Mouse (Mus musculus) testis, adult 2 months (tissue): Measurements from ENCODE around the gene Mylk.

ENCODE experiments used
- CTCF ChIP-seq: fragments of 200-500 bp; IDR thresholded peaks from 2 replicates; pipeline ENCODE4 v1.5.1; 2012; ENCODE audit warnings: low read depth, mild to moderate bottlenecking, inconsistent platforms, low read length, moderate library complexity; ENCODE audit not compliant: control insufficient read depth, insufficient read depth, insufficient replicate concordance
- POLR2A ChIP-seq: fragments of 200-500 bp; IDR thresholded peaks from 2 replicates; pipeline ENCODE4 v1.6.1; 2012; ENCODE audit warnings: low read depth, mild to moderate bottlenecking, inconsistent platforms, low read length, moderate library complexity; ENCODE audit not compliant: control insufficient read depth

GRCm38 (mm10) chr16:34742930-34743329 lies 2.1 kb upstream of the Mylk start:
- TF ChIP-seq POLR2A, result no peak
- TF ChIP-seq CTCF, result no peak
